Mouse (Mus musculus): ENCODE data around the gene Dmd. TPM values are rescaled to one million over a fixed set of nuclear protein-coding genes. Genes with fewer than 3 reads are reported as not detected.

Gene Dmd
- total RNA-seq, 2 experiments from 2014 or later, result 102 to 110 TPM

- no peak for DNase-seq
- intact Hi-C loops (cut with DNase I; ENCODE audit: low total_unique reads), result no loop called here
Observed at GRCm38 (mm10) chrX:85199398-85199797, 2250.7 kb downstream of the Dmd start.

- intact Hi-C loops (cut with DNase I; ENCODE audit: low total_unique reads), result no loop called here
- no peak for DNase-seq
Observed at GRCm38 (mm10) chrX:85207001-85207400, 2258.3 kb downstream of the Dmd start.

- intact Hi-C loops (cut with DNase I; ENCODE audit: low total_unique reads), result no loop called here
- DNase-seq, result no peak
Observed at GRCm38 (mm10) chrX:85226883-85227282, 2278.2 kb downstream of the Dmd start.

DNA sequence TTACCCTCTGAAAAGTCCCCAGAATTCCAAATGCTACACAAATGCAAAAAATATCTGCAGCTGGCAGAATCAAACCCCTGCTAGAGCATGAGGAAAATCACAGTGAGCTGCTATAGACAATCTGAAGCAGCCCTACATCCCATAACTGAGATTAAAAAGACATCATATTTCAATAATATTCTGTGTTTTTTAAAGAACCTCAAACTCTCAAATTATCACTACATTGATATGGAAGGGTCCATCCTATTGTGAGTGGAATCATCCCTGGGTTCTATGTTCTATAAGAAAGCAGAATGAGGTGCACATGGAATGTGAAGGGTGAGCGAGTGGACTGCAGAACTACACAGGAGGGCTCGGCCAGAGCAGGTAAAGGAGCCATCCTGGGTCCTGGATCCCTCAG lies 2300.7 kb downstream of the Dmd start, which contains the start of gene Fthl17a:
Gene Fthl17a (plus strand): TSS at position 301 of the 400 bp plus-strand sequence.
- intact Hi-C loops (cut with DNase I; ENCODE audit: low total_unique reads), result no loop called here
- no peak for DNase-seq

Measured in gastrocnemius, postnatal 14 days (tissue).